Mouse (Mus musculus): Measurements from ENCODE around the gene Selenoi. TPM values are rescaled to one million over a fixed set of nuclear protein-coding genes. Genes with fewer than 3 reads are reported as not detected.

The Selenoi gene
- polyA plus RNA-seq, 1 experiment from 2014 or later = 28.2 TPM

GRCm38 (mm10) chr5:30222681-30223080 is 9.7 kb upstream of the Selenoi start:
- Histone ChIP-seq H3K27me3 (replicated peaks; ENCODE audit: control insufficient read depth, insufficient read depth, low read length) (no peaks in the 10 kb centered on the region), H3K36me3 (ENCODE audit: control insufficient read depth, insufficient read depth, low read length) (no peaks in the 10 kb centered on the region), H3K4me1 (replicated peaks; ENCODE audit: control insufficient read depth, insufficient read depth, low read length) (no peaks in the 10 kb centered on the region), H3K9ac (ENCODE audit: low read depth, low read length) (no peak overlapping the region), H3K4me3 (ENCODE audit: low read depth, low read length) (no peak overlapping the region), H3K27ac (ENCODE audit: low read depth, low read length) (no peak overlapping the region), H3K9me3 (ENCODE audit: control insufficient read depth, low read length) (0 out of 2 replicates have a peak, but pooled peaks cover 2% of the 10 kb centered on the region), H3K4me2 (no peak overlapping the region)
- no peak for DNase-seq (ENCODE audit: low spot score)
- no peak for ATAC-seq (replicated peaks; ENCODE audit: low FRiP score)
- 96% methylated on average over 8 of the region's 8 CpGs for WGBS

DNA sequence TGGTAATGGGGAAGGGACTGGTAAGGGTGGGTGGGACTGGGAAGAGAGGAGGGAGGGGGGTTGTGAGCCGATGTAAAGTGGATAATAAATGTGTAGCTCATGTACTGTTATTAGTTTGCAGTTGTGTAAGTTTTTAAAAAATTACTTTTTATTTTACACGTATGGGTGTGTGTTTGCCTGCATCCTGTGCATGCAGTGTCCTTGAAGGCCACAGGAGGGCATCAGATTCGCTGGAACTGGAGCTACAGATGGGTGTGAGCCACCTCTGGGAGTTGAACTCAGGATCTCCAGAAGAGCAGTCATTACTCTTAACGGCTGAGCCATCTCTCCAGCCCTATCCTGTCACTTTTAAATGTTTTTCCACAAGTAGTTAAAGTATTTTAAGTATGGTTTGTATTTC is 1.5 kb upstream of the Selenoi start:
- H3K4me2 ChIP-seq = no peak overlapping the region
- no peak for DNase-seq (ENCODE audit: low spot score)
- H3K27me3 ChIP-seq (replicated peaks; ENCODE audit: control insufficient read depth, insufficient read depth, low read length) = no peaks in the 10 kb centered on the region
- H3K36me3 ChIP-seq (ENCODE audit: control insufficient read depth, insufficient read depth, low read length) = peaks cover 2% of the 10 kb centered on the region; the same call in 1 of the 2 replicates
- no peak for ATAC-seq (replicated peaks; ENCODE audit: low FRiP score)
- no peak overlapping the region for H3K4me3 ChIP-seq (ENCODE audit: low read depth, low read length)
- peaks cover 19% of the 10 kb centered on the region for H3K4me1 ChIP-seq (replicated peaks; ENCODE audit: control insufficient read depth, insufficient read depth, low read length)
- H3K9me3 ChIP-seq (ENCODE audit: control insufficient read depth, low read length) = no peaks in the 10 kb centered on the region
- no peak overlapping the region for H3K9ac ChIP-seq (ENCODE audit: low read depth, low read length)
- WGBS = 83% methylated on average over 4 of the region's 4 CpGs
- no peak overlapping the region for H3K27ac ChIP-seq (ENCODE audit: low read depth, low read length)

DNA sequence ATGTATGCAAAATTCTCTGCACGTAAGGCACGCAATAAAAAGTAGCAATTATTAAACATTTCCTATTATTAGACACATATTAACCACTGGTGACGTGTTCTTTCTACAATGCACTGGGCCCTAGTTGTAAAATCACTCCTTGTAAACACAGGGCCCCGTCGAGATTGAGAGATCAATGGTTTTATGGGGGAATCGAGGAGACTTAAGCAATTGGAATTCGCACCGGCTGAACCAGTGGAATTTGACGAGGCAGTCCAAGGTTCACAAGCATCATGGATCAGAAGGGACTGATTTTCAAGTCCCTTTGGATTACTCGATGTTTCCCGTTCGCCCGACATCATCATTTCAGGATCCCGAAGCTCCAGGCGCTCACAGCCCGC is 500 bp upstream of the Selenoi start:
- WGBS = 60% methylated on average over 16 of the region's 16 CpGs

GRCm38 (mm10) chr5:30233042-30233441 is 661 bp downstream of the Selenoi start:
- no peaks in the 10 kb centered on the region for H3K27me3 ChIP-seq (replicated peaks; ENCODE audit: control insufficient read depth, insufficient read depth, low read length)
- H3K27ac ChIP-seq (ENCODE audit: low read depth, low read length) = peak overlapping the region; percentile 81
- peak overlapping the region; percentile 74 for H3K4me3 ChIP-seq (ENCODE audit: low read depth, low read length)
- H3K4me1 ChIP-seq (replicated peaks; ENCODE audit: control insufficient read depth, insufficient read depth, low read length) = peaks cover 22% of the 10 kb centered on the region
- peak overlapping the region; percentile 88 for H3K4me2 ChIP-seq
- H3K9ac ChIP-seq (ENCODE audit: low read depth, low read length) = peak overlapping the region; percentile 72
- 5% methylated on average over 15 of the region's 15 CpGs for WGBS
- peak; percentile 42 for DNase-seq (ENCODE audit: low spot score)
- peaks cover 3% of the 10 kb centered on the region; the same call in 1 of the 2 replicates for H3K36me3 ChIP-seq (ENCODE audit: control insufficient read depth, insufficient read depth, low read length)
- no peak for ATAC-seq (replicated peaks; ENCODE audit: low FRiP score)
- H3K9me3 ChIP-seq (ENCODE audit: control insufficient read depth, low read length) = no peaks in the 10 kb centered on the region

More for the DNA sequence above, 500 bp upstream of the Selenoi start:
- Histone ChIP-seq H3K4me2 (peak overlapping the region; percentile 88), H3K4me1 (replicated peaks; ENCODE audit: control insufficient read depth, insufficient read depth, low read length) (peaks cover 22% of the 10 kb centered on the region), H3K27ac (ENCODE audit: low read depth, low read length) (peak overlapping the region; percentile 17; the same call in 1 of the 2 replicates), H3K9me3 (ENCODE audit: control insufficient read depth, low read length) (no peaks in the 10 kb centered on the region), H3K9ac (ENCODE audit: low read depth, low read length) (peak overlapping the region; percentile 15), H3K4me3 (ENCODE audit: low read depth, low read length) (peak overlapping the region; percentile 74), H3K36me3 (ENCODE audit: control insufficient read depth, insufficient read depth, low read length) (peaks cover 2% of the 10 kb centered on the region; the same call in 1 of the 2 replicates), H3K27me3 (replicated peaks; ENCODE audit: control insufficient read depth, insufficient read depth, low read length) (no peaks in the 10 kb centered on the region)
- no peak for DNase-seq (ENCODE audit: low spot score)
- no peak for ATAC-seq (replicated peaks; ENCODE audit: low FRiP score)

DNA sequence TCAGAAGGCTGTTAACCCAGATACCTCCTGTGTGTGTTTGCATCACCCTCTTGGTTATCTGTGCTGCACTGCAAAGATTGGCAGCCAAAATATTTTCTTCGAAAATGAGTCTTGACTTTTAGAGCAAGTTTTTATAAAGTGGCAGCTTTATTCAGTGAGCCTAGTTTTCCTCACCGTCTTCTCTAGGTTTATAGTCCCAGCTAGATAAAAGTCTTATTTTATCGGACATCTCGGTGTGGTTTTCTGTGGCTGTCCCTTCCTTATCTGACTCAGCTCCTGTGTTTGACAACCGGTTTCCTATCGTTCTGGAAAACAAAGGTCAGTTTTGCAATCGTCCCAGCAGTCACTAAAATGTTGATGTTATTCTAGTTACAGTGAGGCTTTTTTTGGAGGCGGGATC is 1.6 kb downstream of the Selenoi start:
- Histone ChIP-seq H3K9ac (ENCODE audit: low read depth, low read length) (peak overlapping the region; percentile 52), H3K27ac (ENCODE audit: low read depth, low read length) (peak overlapping the region; percentile 81), H3K36me3 (ENCODE audit: control insufficient read depth, insufficient read depth, low read length) (peaks cover 8% of the 10 kb centered on the region; the same call in 1 of the 2 replicates), H3K9me3 (ENCODE audit: control insufficient read depth, low read length) (no peaks in the 10 kb centered on the region), H3K27me3 (replicated peaks; ENCODE audit: control insufficient read depth, insufficient read depth, low read length) (no peaks in the 10 kb centered on the region), H3K4me1 (replicated peaks; ENCODE audit: control insufficient read depth, insufficient read depth, low read length) (peaks cover 22% of the 10 kb centered on the region), H3K4me3 (ENCODE audit: low read depth, low read length) (peak overlapping the region; percentile 74), H3K4me2 (peak overlapping the region; percentile 88)
- ATAC-seq (replicated peaks; ENCODE audit: low FRiP score) (no peak), DNase-seq (ENCODE audit: low spot score) (no peak)
- WGBS = 25% methylated on average over 8 of the region's 8 CpGs

GRCm38 (mm10) chr5:30235641-30236126 is 3.3 kb downstream of the Selenoi start:
- ATAC-seq (replicated peaks; ENCODE audit: low FRiP score) (no peak), DNase-seq (ENCODE audit: low spot score) (no peak)
- Histone ChIP-seq H3K36me3 (ENCODE audit: control insufficient read depth, insufficient read depth, low read length) (0 out of 2 replicates have a peak, but pooled peaks cover 6% of the 10 kb centered on the region), H3K27me3 (replicated peaks; ENCODE audit: control insufficient read depth, insufficient read depth, low read length) (no peaks in the 10 kb centered on the region), H3K9ac (ENCODE audit: low read depth, low read length) (no peak overlapping the region), H3K4me1 (replicated peaks; ENCODE audit: control insufficient read depth, insufficient read depth, low read length) (peaks cover 25% of the 10 kb centered on the region), H3K9me3 (ENCODE audit: control insufficient read depth, low read length) (no peaks in the 10 kb centered on the region), H3K4me3 (ENCODE audit: low read depth, low read length) (no peak overlapping the region), H3K4me2 (peak overlapping the region; percentile 8; the same call in 1 of the 2 replicates), H3K27ac (ENCODE audit: low read depth, low read length) (no peak overlapping the region)
- WGBS = 81% methylated on average over 2 of the region's 2 CpGs

DNA sequence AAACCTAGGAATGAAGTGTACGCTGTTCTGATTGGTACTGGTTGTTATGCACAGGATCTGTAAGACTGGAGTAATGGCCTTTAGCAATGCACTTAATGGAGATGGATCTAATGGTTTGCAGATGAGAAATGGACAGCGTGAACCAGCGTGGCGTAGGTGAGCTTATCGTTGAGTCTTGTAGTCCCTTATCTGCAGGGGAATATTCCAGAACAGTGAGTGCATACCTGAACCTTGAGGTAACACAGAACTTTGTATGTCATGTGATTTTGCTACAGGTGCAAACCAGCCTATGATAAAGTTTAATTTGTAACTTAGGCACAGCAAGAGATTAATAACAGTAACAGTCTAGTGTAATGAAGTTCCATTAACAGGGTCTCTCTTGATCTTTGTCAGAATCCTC is 6.2 kb downstream of the Selenoi start:
- DNase-seq (ENCODE audit: low spot score) = no peak
- H3K27ac ChIP-seq (ENCODE audit: low read depth, low read length) = no peak overlapping the region
- no peak for ATAC-seq (replicated peaks; ENCODE audit: low FRiP score)
- H3K9ac ChIP-seq (ENCODE audit: low read depth, low read length) = no peak overlapping the region
- 0 out of 2 replicates have a peak, but pooled peaks cover 6% of the 10 kb centered on the region for H3K36me3 ChIP-seq (ENCODE audit: control insufficient read depth, insufficient read depth, low read length)
- 95% methylated on average over 5 of the region's 5 CpGs for WGBS
- H3K27me3 ChIP-seq (replicated peaks; ENCODE audit: control insufficient read depth, insufficient read depth, low read length) = no peaks in the 10 kb centered on the region
- no peak overlapping the region for H3K4me2 ChIP-seq
- no peaks in the 10 kb centered on the region for H3K9me3 ChIP-seq (ENCODE audit: control insufficient read depth, low read length)
- H3K4me3 ChIP-seq (ENCODE audit: low read depth, low read length) = no peak overlapping the region
- H3K4me1 ChIP-seq (replicated peaks; ENCODE audit: control insufficient read depth, insufficient read depth, low read length) = peaks cover 35% of the 10 kb centered on the region

DNA sequence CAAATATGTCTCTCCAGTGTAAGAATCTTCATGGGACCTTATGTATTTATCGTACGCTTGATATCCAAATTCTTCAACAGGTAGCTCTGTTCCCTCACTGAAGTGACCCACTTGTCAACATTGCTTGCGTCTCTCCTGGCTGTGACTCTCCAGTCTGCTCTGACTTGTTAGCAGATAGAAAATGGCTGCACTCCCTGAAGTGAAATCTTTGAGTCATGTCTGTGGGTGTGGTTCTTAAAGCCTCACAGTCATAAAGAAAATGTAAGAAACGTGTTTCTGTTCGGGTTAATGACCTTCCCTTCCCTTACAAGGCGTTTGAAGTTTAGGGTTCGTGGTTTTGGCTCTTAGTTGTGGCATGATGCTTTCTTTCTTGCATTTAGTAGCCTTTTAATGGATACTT is 8.2 kb downstream of the Selenoi start:
- DNase-seq (ENCODE audit: low spot score) (no peak), ATAC-seq (replicated peaks; ENCODE audit: low FRiP score) (no peak)
- no peak overlapping the region for H3K27ac ChIP-seq (ENCODE audit: low read depth, low read length)
- 72% methylated on average over 7 of the region's 7 CpGs for WGBS
- no peak overlapping the region for H3K9ac ChIP-seq (ENCODE audit: low read depth, low read length)
- no peak overlapping the region for H3K4me2 ChIP-seq
- no peaks in the 10 kb centered on the region for H3K9me3 ChIP-seq (ENCODE audit: control insufficient read depth, low read length)
- no peak overlapping the region for H3K4me3 ChIP-seq (ENCODE audit: low read depth, low read length)
- H3K36me3 ChIP-seq (ENCODE audit: control insufficient read depth, insufficient read depth, low read length) = 0 out of 2 replicates have a peak, but pooled peaks cover 6% of the 10 kb centered on the region
- H3K4me1 ChIP-seq (replicated peaks; ENCODE audit: control insufficient read depth, insufficient read depth, low read length) = peaks cover 35% of the 10 kb centered on the region
- H3K27me3 ChIP-seq (replicated peaks; ENCODE audit: control insufficient read depth, insufficient read depth, low read length) = no peaks in the 10 kb centered on the region

GRCm38 (mm10) chr5:30242410-30242809 is 10.0 kb downstream of the Selenoi start:
- WGBS = 54% methylated on average over 1 of the region's 1 CpGs
- peaks cover 29% of the 10 kb centered on the region for H3K4me1 ChIP-seq (replicated peaks; ENCODE audit: control insufficient read depth, insufficient read depth, low read length)
- no peak overlapping the region for H3K27ac ChIP-seq (ENCODE audit: low read depth, low read length)

More at GRCm38 (mm10) chr5:30242410-30242809, 10.0 kb downstream of the Selenoi start:
- H3K9ac ChIP-seq (ENCODE audit: low read depth, low read length) = no peak overlapping the region
- ATAC-seq (replicated peaks; ENCODE audit: low FRiP score) = no peak
- 0 out of 2 replicates have a peak, but pooled peaks cover 6% of the 10 kb centered on the region for H3K36me3 ChIP-seq (ENCODE audit: control insufficient read depth, insufficient read depth, low read length)
- no peak overlapping the region for H3K4me2 ChIP-seq
- DNase-seq (ENCODE audit: low spot score) = no peak
- no peaks in the 10 kb centered on the region for H3K27me3 ChIP-seq (replicated peaks; ENCODE audit: control insufficient read depth, insufficient read depth, low read length)
- no peaks in the 10 kb centered on the region for H3K9me3 ChIP-seq (ENCODE audit: control insufficient read depth, low read length)
- no peak overlapping the region for H3K4me3 ChIP-seq (ENCODE audit: low read depth, low read length)

Measured in liver, embryonic 11.5 days (tissue).